Mouse (Mus musculus) brain, embryonic 14.5 days (tissue): ENCODE results near the gene Plekhd1. TPM values are rescaled to one million over a fixed set of nuclear protein-coding genes. Genes with fewer than 3 reads are reported as not detected.

Experiments
- DNase-seq: peaks from one replicate; pipeline ENCODE4 v3.0.0-alpha.2; 2011; ENCODE audit warnings: low read depth
- CTCF ChIP-seq: fragments of 200-500 bp; IDR thresholded peaks from 2 replicates; pipeline ENCODE4 v1.5.1; 2012; ENCODE audit warnings: inconsistent platforms, mild to moderate bottlenecking, moderate library complexity, borderline replicate concordance; ENCODE audit not compliant: insufficient read depth, insufficient read length; ENCODE audit errors: extremely low read depth
- POLR2A ChIP-seq: fragments of 200-500 bp; IDR thresholded peaks from 2 replicates; pipeline ENCODE4 v1.6.1; 2012; ENCODE audit warnings: mild to moderate bottlenecking, inconsistent platforms, borderline replicate concordance; ENCODE audit not compliant: poor library complexity, insufficient read depth, insufficient read length, severe bottlenecking; ENCODE audit errors: extremely low read depth
- polyA plus RNA-seq: library from polyadenylated mRNA; depleted of rRNA; stranded (reverse); fragments of >200 nt; gene quantifications from 2 replicates; pipeline ENCODE4 v1.2.3, GENCODE M21; 2012

Gene Plekhd1
- polyA plus RNA-seq, 1 experiment = 3.5 TPM

DNA sequence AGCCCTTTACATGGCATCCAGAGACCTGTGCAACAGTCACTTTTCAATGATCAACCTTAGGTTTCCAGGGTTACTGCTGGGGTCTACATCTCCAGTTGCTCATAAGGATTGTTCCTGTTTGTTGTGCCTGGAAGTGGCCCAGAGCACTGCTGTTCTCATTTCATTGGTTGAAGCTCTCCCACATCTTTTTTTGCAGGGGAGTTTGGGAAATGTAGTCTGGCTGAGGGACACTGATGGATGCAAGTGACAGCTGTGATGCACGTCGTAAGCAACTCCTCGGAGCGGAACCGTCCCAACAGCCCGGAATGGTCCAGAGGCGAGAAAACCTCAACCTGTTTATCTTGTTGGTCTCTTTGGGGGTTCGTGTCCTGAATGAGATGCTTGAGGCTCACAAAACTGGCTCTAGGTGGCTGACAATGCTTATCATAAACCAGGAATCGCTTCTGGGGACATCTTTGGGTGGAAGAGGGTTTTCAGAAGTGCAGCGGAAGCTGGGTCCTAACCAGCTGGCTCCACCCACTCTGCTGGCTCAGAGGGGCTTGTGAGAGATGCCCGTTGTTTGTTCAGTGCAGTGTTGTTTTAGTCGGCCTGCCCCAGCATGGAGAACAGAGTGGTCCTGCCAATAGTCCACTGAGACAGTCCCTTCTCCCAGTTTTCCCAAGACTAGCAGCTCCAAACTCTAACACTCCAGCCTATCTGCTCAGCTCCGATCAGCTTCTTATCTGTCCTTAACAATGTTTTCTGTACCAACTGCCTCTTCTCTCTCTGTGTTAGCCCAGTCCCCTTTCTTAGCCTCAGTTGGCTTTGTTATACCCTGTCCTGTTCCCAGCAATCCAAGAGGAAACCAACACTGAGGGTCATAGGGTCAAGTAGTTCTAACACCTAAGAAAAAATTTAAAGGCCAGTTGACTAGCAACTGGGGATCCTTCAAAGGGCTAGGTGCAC is 42.4 kb downstream of the Plekhd1 start:
- DNase-seq = peak; percentile 52
- TF ChIP-seq CTCF (no peak), POLR2A (no peak)

DNA sequence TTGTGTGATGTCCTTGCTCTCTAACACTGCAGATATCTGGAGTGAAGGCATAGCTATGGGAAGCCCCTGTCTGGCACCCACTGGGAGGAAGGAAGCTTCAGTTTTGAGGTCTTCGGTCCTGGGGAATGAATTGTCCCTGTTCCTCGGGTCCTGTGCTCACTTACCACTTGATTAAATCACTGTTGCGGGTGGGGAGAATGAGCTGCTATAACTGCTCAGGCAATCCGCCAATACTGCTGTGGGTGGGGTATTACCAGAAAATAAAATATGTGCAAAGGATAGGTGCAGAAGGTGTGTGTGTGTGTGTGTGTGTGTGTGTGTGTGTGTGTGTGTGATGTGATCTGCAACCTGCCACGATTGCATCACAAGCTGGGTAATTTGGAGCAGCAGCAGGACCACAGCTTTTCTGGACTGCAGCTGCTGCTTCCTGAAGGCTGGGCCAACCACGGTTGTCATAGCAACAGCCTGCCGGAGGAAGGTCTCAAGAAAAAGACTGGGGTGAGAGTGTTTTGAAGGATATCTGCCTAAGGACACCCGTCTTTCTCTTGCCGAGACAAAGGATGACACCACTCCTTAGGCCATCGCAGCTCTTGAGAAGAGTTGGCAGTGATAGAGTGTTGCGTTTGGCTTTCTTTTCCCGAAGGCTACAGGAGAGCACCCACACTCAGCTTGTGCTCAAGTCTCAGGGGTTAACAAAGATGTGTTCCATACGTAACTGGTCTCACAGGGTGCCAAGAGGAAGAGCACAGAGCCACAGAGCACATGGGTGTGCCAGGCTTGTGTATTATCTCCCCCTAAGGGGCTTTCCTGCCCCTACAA is 44.3 kb downstream of the Plekhd1 start:
- peak; percentile 97 for DNase-seq
- TF ChIP-seq POLR2A (no peak), CTCF (no peak)

DNA sequence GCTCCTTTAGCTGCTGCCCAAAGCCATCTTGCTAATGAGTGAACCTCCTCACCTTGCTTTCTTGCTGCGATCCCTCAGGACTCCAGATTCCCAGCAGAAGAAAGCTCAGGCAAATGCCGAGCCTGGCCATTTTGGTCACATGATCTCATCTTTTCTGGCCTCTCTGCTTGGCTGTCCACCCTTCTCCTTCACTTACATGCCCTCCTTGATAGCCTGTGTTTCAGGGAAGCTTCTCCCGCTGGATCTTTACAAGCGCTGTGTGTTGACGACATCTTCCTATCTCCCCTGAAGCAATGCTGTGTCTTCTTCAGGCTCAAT is 44.9 kb downstream of the Plekhd1 start:
- no peak for TF ChIP-seq POLR2A
- TF ChIP-seq CTCF = no peak
- DNase-seq = no peak

DNA sequence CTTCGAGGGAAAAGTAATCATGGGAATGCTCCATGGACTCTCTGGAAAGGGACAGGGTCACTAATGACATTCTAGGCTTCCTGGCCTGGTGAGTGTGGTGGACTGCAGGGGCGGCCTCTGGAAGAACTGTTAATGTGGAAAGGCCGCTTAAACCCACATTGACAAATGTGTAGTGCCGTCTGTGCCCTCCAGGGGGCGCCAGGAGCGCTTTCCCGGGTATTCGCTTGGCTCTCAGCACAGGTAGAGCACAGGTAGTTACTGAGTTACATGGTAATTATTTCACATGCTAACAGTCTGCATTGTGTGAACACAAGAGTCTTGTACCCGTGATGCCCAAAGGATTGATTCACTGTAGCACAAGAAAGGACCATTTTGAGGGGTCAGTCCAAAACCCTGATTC is 47.1 kb downstream of the Plekhd1 start:
- no peak for DNase-seq
- TF ChIP-seq CTCF (peak; percentile 51; the same call in 1 of the 2 replicates), POLR2A (no peak)

DNA sequence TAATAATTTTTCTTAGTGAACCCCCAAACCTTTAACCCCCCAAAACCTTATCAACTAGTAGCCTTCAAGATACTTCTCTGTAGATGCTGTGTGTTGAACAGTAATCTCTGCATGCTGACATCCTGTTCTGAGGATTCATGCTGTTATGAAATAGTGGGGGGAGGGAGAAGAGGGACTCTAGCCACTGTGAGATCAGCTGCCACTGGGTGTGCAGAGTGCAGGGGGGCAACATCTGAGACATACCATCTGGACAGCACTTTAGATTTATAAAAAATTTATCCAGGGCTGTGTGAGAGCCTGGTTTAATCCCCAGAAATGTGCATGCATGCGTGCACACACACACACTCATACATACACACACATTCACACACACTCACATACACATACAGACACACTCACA is 52.2 kb downstream of the Plekhd1 start:
- DNase-seq = no peak
- TF ChIP-seq CTCF = no peak

DNA sequence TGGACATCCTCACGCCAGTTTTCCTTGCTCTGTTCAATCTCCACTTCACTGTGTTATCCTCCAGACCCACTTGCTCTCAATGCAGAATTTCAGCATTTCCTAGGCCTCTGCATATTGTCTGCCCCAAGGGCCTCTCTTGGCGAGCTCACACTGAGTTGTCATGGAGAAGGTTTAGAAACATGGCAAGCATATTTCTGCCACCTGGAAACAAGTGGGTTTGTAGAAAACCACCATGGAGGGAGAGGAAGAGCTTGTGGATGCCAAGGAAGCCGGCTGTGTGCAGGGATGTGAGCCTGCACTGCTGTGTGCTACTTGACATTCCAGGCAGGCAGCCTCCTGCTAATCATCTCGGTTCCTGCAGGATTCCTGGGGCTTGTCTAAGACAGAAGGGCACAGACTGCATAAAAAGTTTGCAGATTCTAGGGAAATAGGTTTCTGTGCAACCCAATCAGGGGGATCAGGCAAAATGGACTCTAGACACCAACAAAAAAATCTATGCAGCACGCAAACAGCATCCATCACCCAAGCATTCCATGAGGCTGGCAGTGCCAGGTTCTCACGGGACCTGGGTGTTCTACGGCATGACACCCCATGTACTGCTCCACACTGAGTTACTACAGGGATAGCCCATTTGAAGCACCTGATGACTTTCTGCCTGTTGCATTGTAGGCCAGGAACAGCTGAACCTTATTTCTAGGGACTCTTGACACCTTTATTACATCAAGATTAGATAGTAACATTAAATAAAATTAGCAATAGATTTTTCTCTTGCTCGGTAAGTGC is 53.8 kb downstream of the Plekhd1 start:
- DNase-seq = peak; percentile 89
- no peak for TF ChIP-seq CTCF
- TF ChIP-seq POLR2A = no peak

DNA sequence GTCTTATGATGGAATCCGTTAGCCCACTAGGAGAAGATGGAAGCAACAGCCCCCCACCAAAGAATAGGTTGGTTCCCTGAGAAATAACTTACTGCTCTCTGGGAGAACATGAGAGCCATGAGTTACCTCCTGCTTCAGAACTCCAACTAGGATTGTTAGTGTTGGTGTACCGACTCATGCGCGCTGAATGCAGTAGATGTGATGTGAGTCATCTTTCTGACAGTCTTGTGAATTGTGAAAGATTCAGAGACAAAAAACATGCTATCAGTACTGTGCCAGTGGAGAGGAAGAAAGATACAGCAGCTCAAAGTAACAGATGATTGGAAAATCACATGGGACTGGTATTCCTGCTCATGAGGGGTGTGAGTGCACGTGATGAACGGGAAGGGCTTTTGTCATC is 59.2 kb downstream of the Plekhd1 start:
- DNase-seq = no peak
- TF ChIP-seq POLR2A = no peak
- no peak for TF ChIP-seq CTCF

DNA sequence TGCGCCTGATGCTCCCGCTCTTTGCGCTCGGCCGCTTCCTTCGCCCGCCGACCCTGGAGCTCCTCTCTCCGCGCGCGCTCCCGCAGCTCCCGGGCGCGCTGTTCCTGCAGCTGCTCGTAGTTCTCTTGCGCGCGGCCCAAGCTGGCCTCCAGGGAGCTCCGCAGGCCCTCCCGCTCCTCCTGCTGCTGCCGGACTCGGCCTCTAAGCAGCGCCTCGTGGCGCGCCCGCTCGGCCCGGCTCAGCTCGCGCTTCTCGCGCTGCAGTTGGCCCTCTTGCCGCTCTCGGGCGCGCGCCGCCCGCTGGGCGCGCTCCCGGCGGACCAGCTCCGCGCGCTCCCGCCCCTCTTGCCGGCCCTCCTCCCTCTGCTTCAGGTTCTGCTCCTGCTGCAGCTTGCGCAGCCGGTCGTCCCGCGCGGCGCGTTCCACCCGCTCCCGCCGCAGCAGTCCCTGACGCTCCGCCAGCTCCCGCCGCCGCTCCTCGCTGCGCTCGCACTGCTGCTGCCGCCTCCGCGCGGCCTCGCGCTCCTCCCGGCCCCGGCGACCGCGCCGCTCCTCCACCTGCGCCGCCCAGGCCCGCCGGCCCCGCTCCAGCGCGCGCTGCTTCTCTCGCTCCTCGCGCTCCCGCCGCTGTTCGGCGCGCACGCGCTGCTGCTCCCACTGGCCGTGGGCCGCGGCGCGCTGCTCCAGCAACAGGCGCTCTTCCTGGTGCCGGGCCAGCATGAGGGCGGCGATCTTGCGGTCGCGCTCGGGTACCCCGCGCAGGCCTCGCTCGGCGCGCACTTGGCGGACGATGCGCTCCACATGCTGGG is 65.6 kb downstream of the Plekhd1 start:
- peak; percentile 58 for DNase-seq
- TF ChIP-seq CTCF (no peak), POLR2A (no peak)

DNA sequence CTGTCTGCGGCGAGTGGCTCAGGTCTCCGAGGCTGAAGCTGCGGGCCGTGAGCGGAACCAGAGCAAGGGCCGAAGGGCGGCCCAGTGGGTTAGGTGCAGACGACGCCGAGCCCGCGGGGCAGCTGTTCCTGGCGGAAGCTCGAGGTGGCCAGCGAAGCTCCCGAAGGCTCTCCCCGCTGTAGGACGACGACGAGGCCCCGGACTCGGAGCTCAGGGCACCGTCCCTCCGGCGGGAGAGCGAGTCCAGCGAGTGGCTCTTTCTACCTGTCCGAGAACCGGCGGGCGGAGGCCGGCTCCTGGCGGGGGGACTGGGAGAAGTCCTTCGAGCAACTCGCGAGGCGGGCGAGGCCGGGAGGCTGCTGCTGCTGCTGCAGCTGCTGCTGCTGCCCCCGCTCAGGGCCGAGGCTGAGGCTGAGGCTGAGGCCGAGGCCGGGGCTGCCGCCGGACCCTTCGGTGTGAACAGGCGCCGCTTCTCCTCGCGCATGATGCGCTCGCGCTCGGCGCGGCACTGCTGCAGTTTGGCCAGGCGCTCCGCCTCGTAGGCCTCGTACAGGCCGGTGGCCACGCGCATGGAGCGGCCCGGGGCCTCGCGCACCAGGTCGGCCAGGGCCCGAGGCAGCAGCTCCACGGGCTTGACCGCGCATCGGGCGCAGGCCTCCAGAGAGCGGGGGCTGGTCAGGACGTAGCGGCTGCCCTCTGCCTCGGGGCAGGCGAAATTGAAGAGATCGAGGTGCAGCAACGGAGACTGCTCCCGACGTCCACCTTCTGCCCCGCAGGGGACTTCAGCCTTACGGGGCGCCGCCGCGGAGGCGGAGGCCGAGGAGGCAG is 66.4 kb downstream of the Plekhd1 start:
- TF ChIP-seq CTCF (no peak), POLR2A (no peak)
- DNase-seq = peak; percentile 47

DNA sequence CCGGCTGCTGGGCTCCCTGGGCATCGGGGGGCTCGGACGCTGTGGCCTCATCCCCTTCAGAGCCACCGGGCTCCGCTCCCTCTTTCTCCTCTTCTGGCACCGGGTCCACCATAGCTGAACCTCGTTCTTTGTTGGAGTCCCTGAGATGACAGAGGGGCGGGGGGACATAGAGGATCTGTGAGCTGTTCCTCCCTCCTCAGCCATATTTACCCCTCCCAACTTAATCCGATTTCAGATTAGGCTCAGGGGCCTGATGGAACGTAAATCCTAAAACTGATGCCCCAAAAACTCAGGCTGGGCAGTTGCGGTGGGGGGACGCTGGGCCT is 67.0 kb downstream of the Plekhd1 start:
- DNase-seq = no peak
- no peak for TF ChIP-seq CTCF
- TF ChIP-seq POLR2A = no peak

DNA sequence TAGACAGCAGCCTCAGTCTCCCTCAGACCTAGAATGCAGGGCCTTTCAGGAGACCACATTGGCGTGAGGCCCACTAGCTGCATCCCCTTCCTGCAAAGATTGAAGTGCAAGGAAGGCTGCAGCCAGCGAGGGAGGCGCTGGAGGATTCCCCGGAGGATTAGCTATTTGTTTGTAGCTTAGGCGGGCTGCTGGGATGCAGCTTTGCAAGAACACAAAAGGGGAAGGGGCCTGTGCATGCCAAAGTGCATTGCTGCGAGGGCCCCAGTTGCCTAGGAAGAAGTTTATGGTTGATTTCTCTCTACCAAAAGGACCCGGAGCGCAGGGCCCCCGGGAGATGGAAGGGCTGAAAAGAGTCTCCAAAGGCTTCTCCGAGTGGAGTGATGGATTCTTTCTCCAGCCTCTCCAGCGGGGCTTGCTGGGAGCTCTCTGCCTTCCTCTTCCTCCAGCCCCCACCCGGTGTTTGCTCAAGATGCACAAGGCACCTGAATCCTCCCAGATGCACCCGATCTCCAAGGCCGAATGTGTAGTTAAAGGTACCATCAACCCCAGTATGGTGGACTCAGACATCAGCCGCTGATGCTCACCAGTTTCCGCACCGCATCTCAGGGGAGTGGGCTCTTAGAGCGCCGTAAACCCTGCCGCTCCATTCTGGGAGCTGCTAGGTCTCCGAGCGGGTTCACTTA is 67.5 kb downstream of the Plekhd1 start:
- TF ChIP-seq POLR2A (no peak), CTCF (no peak)
- peak; percentile 96 for DNase-seq
